Mouse (Mus musculus) intestine, postnatal 0 days (tissue): ENCODE measurements around the gene Tom1l2. TPM values are rescaled to one million over a fixed set of nuclear protein-coding genes. Genes with fewer than 3 reads are reported as not detected.

Experiments
- ATAC-seq: fragments of 200-750 bp; cut with Nextera tagmentation; 2 replicates; pipeline ENCODE4 v1.8.0; 2017; ENCODE audit warnings: mild to moderate bottlenecking, moderate TSS enrichment, moderate library complexity
- H3K27ac ChIP-seq: fragments of 300-500 bp; sonication (generic); 2 replicates; pipeline ENCODE4 v1.5.1; 2014; ENCODE audit warnings: mild to moderate bottlenecking, low read depth, low read length, moderate library complexity
- H3K27me3 ChIP-seq: fragments of 300-500 bp; sonication (generic); replicated peaks from 2 replicates; pipeline ENCODE4 v1.6.1; 2014; ENCODE audit warnings: low read length, mixed read lengths; ENCODE audit not compliant: control insufficient read depth, insufficient read depth
- H3K36me3 ChIP-seq: fragments of 300-500 bp; sonication (generic); 2 replicates; pipeline ENCODE4 v1.6.1; 2014; ENCODE audit warnings: mild to moderate bottlenecking, moderate library complexity; ENCODE audit not compliant: control insufficient read depth, insufficient read depth
- H3K4me1 ChIP-seq: fragments of 300-500 bp; sonication (generic); replicated peaks from 2 replicates; pipeline ENCODE4 v1.6.1; 2014; ENCODE audit warnings: antibody characterized with exemption, low read length, mixed read lengths; ENCODE audit not compliant: control insufficient read depth, insufficient read depth
- H3K4me2 ChIP-seq: fragments of 300-500 bp; sonication (generic); replicated peaks from 2 replicates; pipeline ENCODE4 v1.6.1; 2014; ENCODE audit warnings: low read depth, mild to moderate bottlenecking, moderate library complexity
- H3K4me3 ChIP-seq: fragments of 300-500 bp; sonication (generic); 2 replicates; pipeline ENCODE4 v1.5.1; 2014; ENCODE audit warnings: low read depth, low read length
- H3K9ac ChIP-seq: fragments of 300-500 bp; sonication (generic); 2 replicates; pipeline ENCODE4 v1.6.1; 2014; ENCODE audit warnings: mild to moderate bottlenecking, low read depth, low read length
- H3K9me3 ChIP-seq: fragments of 300-500 bp; sonication (generic); 2 replicates; pipeline ENCODE4 v1.6.1; 2016; ENCODE audit warnings: mixed run types; ENCODE audit not compliant: control insufficient read depth
- CTCF ChIP-seq: sonication (generic); IDR thresholded peaks from 2 replicates; pipeline ENCODE4 v1.5.1; 2016; ENCODE audit warnings: low read depth, mild to moderate bottlenecking, control low read depth, antibody characterized with exemption, moderate library complexity
- WGBS: fragments of 180-500 bp; shearing (Covaris S2); extraction: QIAGEN DNeasy Blood & Tissue Kit; methylation state at CpG from one replicate; pipeline ENCODE4 v1.1.7; 2014; 5-methylcytosine and 5-hydroxymethylcytosine counted together
- polyA plus RNA-seq: library from polyadenylated mRNA; unstranded; fragments of >200 nt; fragmentation: Nextera tagmentation; extraction: Ambion mirVana; gene quantifications from 2 replicates; pipeline ENCODE4 v1.2.1, GENCODE M21; 2015

The Tom1l2 gene
- polyA plus RNA-seq, 1 experiment from 2014 or later = 29.6 TPM

- peak overlapping the region; percentile 94 for H3K27ac ChIP-seq
- no peaks in the 10 kb centered on the region for H3K27me3 ChIP-seq
- WGBS = 52% methylated on average over 11 of the region's 11 CpGs
These were observed 108.1 kb downstream of the Tom1l2 start for GRCm38 (mm10) chr11:60244503-60245143.

GRCm38 (mm10) chr11:60240509-60240908, 112.2 kb downstream of the Tom1l2 start:
- no peak for TF ChIP-seq CTCF
- peak; percentile 72 for ATAC-seq
- H3K4me1 ChIP-seq = no peaks in the 10 kb centered on the region
- no peaks in the 10 kb centered on the region for H3K27me3 ChIP-seq
- peak overlapping the region; percentile 72 for H3K27ac ChIP-seq
- H3K4me2 ChIP-seq = no peak overlapping the region
- peaks cover 54% of the 10 kb centered on the region for H3K36me3 ChIP-seq
- 51% methylated on average over 4 of the region's 4 CpGs for WGBS
- no peak overlapping the region for H3K4me3 ChIP-seq
- H3K9ac ChIP-seq = no peak overlapping the region
- H3K9me3 ChIP-seq = no peaks in the 10 kb centered on the region

More at GRCm38 (mm10) chr11:60244503-60245143, 108.1 kb downstream of the Tom1l2 start:
- no peak for TF ChIP-seq CTCF
- ATAC-seq = peak; percentile 86
- no peak overlapping the region for H3K4me2 ChIP-seq
- H3K36me3 ChIP-seq = peaks cover 52% of the 10 kb centered on the region
- H3K4me1 ChIP-seq = peaks cover 4% of the 10 kb centered on the region; the same call in 1 of the 2 replicates
- no peaks in the 10 kb centered on the region for H3K9me3 ChIP-seq
- H3K9ac ChIP-seq = peak overlapping the region; percentile 22; the same call in 1 of the 2 replicates
- H3K4me3 ChIP-seq = no peak overlapping the region

- peak; percentile 32 for ATAC-seq
- WGBS = 45% methylated on average over 5 of the region's 5 CpGs
- no peak overlapping the region for H3K9ac ChIP-seq
- H3K4me3 ChIP-seq = no peak overlapping the region
- H3K27me3 ChIP-seq = no peaks in the 10 kb centered on the region
- H3K4me2 ChIP-seq = no peak overlapping the region
- peaks cover 17% of the 10 kb centered on the region; the same call in 1 of the 2 replicates for H3K36me3 ChIP-seq
- no peaks in the 10 kb centered on the region for H3K9me3 ChIP-seq
- H3K27ac ChIP-seq = no peak overlapping the region
- TF ChIP-seq CTCF = no peak
- no peaks in the 10 kb centered on the region for H3K4me1 ChIP-seq
These were observed 117.4 kb downstream of the Tom1l2 start for GRCm38 (mm10) chr11:60235351-60235750.

GRCm38 (mm10) chr11:60233235-60233634, 119.5 kb downstream of the Tom1l2 start:
- Histone ChIP-seq H3K27ac (peak overlapping the region; percentile 15; the same call in 1 of the 2 replicates), H3K4me2 (no peak overlapping the region), H3K9me3 (no peaks in the 10 kb centered on the region), H3K9ac (no peak overlapping the region), H3K27me3 (no peaks in the 10 kb centered on the region), H3K36me3 (peaks cover 20% of the 10 kb centered on the region; the same call in 1 of the 2 replicates), H3K4me3 (no peak overlapping the region), H3K4me1 (peaks cover 7% of the 10 kb centered on the region)
- TF ChIP-seq CTCF = no peak
- WGBS = 71% methylated on average over 8 of the region's 8 CpGs
- no peak for ATAC-seq

DNA sequence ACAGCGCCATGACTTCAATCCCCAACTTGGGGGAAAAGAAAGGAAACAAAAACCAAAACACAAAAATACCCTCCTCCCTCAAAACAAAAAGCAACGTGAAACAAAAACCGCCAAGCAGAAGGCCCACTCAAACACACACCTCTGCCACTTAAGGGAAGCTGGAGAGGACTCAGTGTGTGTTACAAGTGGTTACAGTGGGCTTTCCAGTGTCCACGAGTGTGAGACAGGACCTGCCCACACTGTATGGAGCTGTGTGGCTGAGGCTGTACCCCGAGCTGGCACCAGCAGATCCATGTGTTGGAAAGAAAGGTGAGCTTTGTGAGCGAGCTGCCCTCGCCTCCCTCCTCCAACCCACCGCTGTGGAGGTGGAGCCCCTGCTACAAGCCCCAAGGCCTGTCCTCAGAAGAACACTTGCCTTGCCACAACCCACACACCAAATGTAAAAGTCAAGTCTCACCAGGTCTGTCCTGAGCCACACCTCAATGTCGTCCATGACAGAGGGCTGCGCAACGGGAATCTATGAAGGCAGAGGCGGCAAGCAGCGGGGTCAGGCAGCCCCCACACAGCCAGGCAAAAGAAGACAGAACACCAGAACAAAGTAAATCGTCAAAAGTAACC, 120.2 kb downstream of the Tom1l2 start:
- Histone ChIP-seq H3K36me3 (peaks cover 19% of the 10 kb centered on the region; the same call in 1 of the 2 replicates), H3K9ac (no peak overlapping the region), H3K9me3 (no peaks in the 10 kb centered on the region), H3K27me3 (no peaks in the 10 kb centered on the region), H3K4me3 (no peak overlapping the region), H3K27ac (no peak overlapping the region), H3K4me1 (peaks cover 7% of the 10 kb centered on the region), H3K4me2 (no peak overlapping the region)
- no peak for ATAC-seq
- WGBS = 84% methylated on average over 14 of the region's 14 CpGs
- TF ChIP-seq CTCF = no peak

GRCm38 (mm10) chr11:60231951-60232350, 120.8 kb downstream of the Tom1l2 start:
- no peak overlapping the region for H3K27ac ChIP-seq
- H3K36me3 ChIP-seq = peaks cover 24% of the 10 kb centered on the region; the same call in 1 of the 2 replicates
- no peak overlapping the region for H3K4me3 ChIP-seq
- no peak overlapping the region for H3K4me2 ChIP-seq
- no peak for ATAC-seq
- no peaks in the 10 kb centered on the region for H3K27me3 ChIP-seq
- H3K9me3 ChIP-seq = no peaks in the 10 kb centered on the region
- H3K4me1 ChIP-seq = peaks cover 7% of the 10 kb centered on the region
- no peak overlapping the region for H3K9ac ChIP-seq
- 65% methylated on average over 4 of the region's 4 CpGs for WGBS
- TF ChIP-seq CTCF = no peak
